Mouse (Mus musculus): Measurements from ENCODE around the gene Zcchc3.

Zcchc3 gene

GRCm38 (mm10) chr2:152363245-152364147, 51.3 kb downstream of the Zcchc3 start:
- in situ Hi-C loops (cut with MboI, MseI) = no loop called here
